Mouse (Mus musculus) frontal cortex, postnatal 10 days (tissue): ENCODE measurements at regions not wholly inside any gene's neighbourhood (a gene's known extent, or its start where the extent isn't known, plus 50 kb on each side); places are given as distances from the start of the nearest gene placed in this dataset.

ENCODE experiments used
- DNase-seq, 2 experiments: peaks; one replicate each; pipeline ENCODE4 v3.0.0; 2022; ENCODE audit warnings: low spot score in 2 of 2, mixed read lengths in 1 of 2

- no peak for DNase-seq
Observed at GRCm38 (mm10) chr4:69973566-69973965, 436.7 kb downstream of the Cdk5rap2 start.

GRCm38 (mm10) chr4:69971721-69972120, 438.5 kb downstream of the Cdk5rap2 start:
- DNase-seq, result no peak

GRCm38 (mm10) chr4:69968424-69968823, 441.8 kb downstream of the Cdk5rap2 start:
- DNase-seq, result no peak
